Mouse (Mus musculus): ENCODE measurements at regions not wholly inside any gene's neighbourhood (a gene's known extent, or its start where the extent isn't known, plus 50 kb on each side); places are given as distances from the start of the nearest gene placed in this dataset.
A peak's percentile ranks its signal among the peaks of the same experiment; 100 is the strongest.

GRCm38 (mm10) chr6:32739162-32739745, 151.3 kb upstream of the Plxna4 start:
- ATAC-seq (ENCODE audit: low read depth) = no peak
- 86% methylated on average over 9 of the region's 9 CpGs for WGBS
- Histone ChIP-seq H3K36me3 (ENCODE audit: control insufficient read depth, insufficient read depth, low read length) (no peaks in the 10 kb centered on the region), H3K27me3 (ENCODE audit: control insufficient read depth, insufficient read depth, low read length) (no peaks in the 10 kb centered on the region), H3K4me2 (ENCODE audit: low read depth, low read length) (no peak overlapping the region), H3K9ac (replicated peaks; ENCODE audit: low read depth, low read length) (no peak overlapping the region), H3K4me3 (ENCODE audit: low read depth, low read length) (no peak overlapping the region), H3K9me3 (ENCODE audit: control insufficient read depth, low read length) (no peaks in the 10 kb centered on the region), H3K27ac (ENCODE audit: low read depth, low read length) (no peak overlapping the region), H3K4me1 (ENCODE audit: control insufficient read depth, insufficient read depth, low read length) (no peaks in the 10 kb centered on the region)

- Histone ChIP-seq H3K9ac (replicated peaks; ENCODE audit: low read depth, low read length) (no peak overlapping the region), H3K27me3 (ENCODE audit: control insufficient read depth, insufficient read depth, low read length) (no peaks in the 10 kb centered on the region), H3K36me3 (ENCODE audit: control insufficient read depth, insufficient read depth, low read length) (no peaks in the 10 kb centered on the region), H3K27ac (ENCODE audit: low read depth, low read length) (no peak overlapping the region), H3K4me2 (ENCODE audit: low read depth, low read length) (no peak overlapping the region), H3K9me3 (ENCODE audit: control insufficient read depth, low read length) (no peaks in the 10 kb centered on the region), H3K4me1 (ENCODE audit: control insufficient read depth, insufficient read depth, low read length) (no peaks in the 10 kb centered on the region), H3K4me3 (ENCODE audit: low read depth, low read length) (no peak overlapping the region)
- WGBS = 28% methylated on average over 2 of the region's 2 CpGs
- no peak for ATAC-seq (ENCODE audit: low read depth)
Measured at GRCm38 (mm10) chr6:32728706-32729105, 140.7 kb upstream of the Plxna4 start.

DNA sequence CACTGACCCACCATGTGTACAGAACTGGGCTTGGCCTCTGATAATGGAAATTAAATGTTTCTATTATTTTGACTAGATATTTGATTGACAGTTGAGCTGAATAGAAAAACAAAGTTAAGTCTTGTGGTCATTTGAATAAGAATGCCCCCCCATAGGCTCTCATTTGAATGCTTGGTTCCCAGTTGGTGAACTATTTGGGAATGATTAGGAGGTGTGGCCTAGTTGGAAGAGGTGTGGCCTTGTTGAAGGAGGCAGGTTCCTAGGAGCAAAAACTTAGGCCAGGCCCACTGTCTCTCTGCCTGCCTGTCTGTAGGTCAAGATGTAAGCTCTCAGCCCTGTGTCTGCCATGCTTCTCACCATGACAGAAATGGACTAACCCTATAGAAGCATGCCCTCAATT, 138.6 kb upstream of the Plxna4 start:
- Histone ChIP-seq H3K4me1 (ENCODE audit: control insufficient read depth, insufficient read depth, low read length) (no peaks in the 10 kb centered on the region), H3K9ac (replicated peaks; ENCODE audit: low read depth, low read length) (no peak overlapping the region), H3K4me3 (ENCODE audit: low read depth, low read length) (no peak overlapping the region), H3K27ac (ENCODE audit: low read depth, low read length) (no peak overlapping the region), H3K9me3 (ENCODE audit: control insufficient read depth, low read length) (no peaks in the 10 kb centered on the region), H3K27me3 (ENCODE audit: control insufficient read depth, insufficient read depth, low read length) (no peaks in the 10 kb centered on the region), H3K36me3 (ENCODE audit: control insufficient read depth, insufficient read depth, low read length) (no peaks in the 10 kb centered on the region), H3K4me2 (ENCODE audit: low read depth, low read length) (no peak overlapping the region)
- no peak for ATAC-seq (ENCODE audit: low read depth)

GRCm38 (mm10) chr6:32717860-32718259, 129.9 kb upstream of the Plxna4 start:
- H3K9ac ChIP-seq (replicated peaks; ENCODE audit: low read depth, low read length) = no peak overlapping the region
- H3K4me2 ChIP-seq (ENCODE audit: low read depth, low read length) = no peak overlapping the region
- no peak for ATAC-seq (ENCODE audit: low read depth)
- no peak overlapping the region for H3K27ac ChIP-seq (ENCODE audit: low read depth, low read length)
- no peaks in the 10 kb centered on the region for H3K27me3 ChIP-seq (ENCODE audit: control insufficient read depth, insufficient read depth, low read length)
- no peak overlapping the region for H3K4me3 ChIP-seq (ENCODE audit: low read depth, low read length)
- 87% methylated on average over 5 of the region's 5 CpGs for WGBS
- H3K4me1 ChIP-seq (ENCODE audit: control insufficient read depth, insufficient read depth, low read length) = no peaks in the 10 kb centered on the region
- no peaks in the 10 kb centered on the region for H3K36me3 ChIP-seq (ENCODE audit: control insufficient read depth, insufficient read depth, low read length)
- no peaks in the 10 kb centered on the region for H3K9me3 ChIP-seq (ENCODE audit: control insufficient read depth, low read length)

DNA sequence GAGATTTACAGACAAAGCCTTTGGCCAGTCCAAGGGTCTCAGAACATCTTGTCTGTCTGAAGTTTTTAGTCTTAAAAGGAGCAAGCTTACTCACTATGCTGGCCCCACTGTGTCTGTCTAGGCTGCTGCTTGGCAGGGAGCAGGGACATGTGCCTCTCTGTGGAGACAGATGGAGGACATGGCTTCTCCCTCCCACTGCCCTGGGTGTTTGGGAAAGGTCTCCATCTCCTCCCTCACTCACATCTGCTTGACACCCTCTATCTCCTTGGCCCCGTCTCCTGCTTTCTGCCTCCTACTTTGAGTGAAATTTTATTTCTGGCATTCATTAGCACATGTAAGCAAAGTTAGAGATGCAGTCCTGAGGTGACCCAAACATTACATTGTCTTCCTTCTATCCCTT, 127.1 kb upstream of the Plxna4 start:
- H3K27ac ChIP-seq (ENCODE audit: low read depth, low read length) = no peak overlapping the region
- H3K36me3 ChIP-seq (ENCODE audit: control insufficient read depth, insufficient read depth, low read length) = no peaks in the 10 kb centered on the region
- WGBS = 74% methylated on average over 1 of the region's 1 CpGs
- no peaks in the 10 kb centered on the region for H3K9me3 ChIP-seq (ENCODE audit: control insufficient read depth, low read length)
- H3K4me1 ChIP-seq (ENCODE audit: control insufficient read depth, insufficient read depth, low read length) = no peaks in the 10 kb centered on the region
- no peak overlapping the region for H3K4me3 ChIP-seq (ENCODE audit: low read depth, low read length)
- no peak overlapping the region for H3K4me2 ChIP-seq (ENCODE audit: low read depth, low read length)
- H3K9ac ChIP-seq (replicated peaks; ENCODE audit: low read depth, low read length) = no peak overlapping the region
- no peaks in the 10 kb centered on the region for H3K27me3 ChIP-seq (ENCODE audit: control insufficient read depth, insufficient read depth, low read length)
- ATAC-seq (ENCODE audit: low read depth) = no peak

GRCm38 (mm10) chr6:32710208-32710607, 122.2 kb upstream of the Plxna4 start:
- ATAC-seq (ENCODE audit: low read depth) = peak; percentile 58; the same call in 1 of the 2 replicates
- Histone ChIP-seq H3K9me3 (ENCODE audit: control insufficient read depth, low read length) (no peaks in the 10 kb centered on the region), H3K36me3 (ENCODE audit: control insufficient read depth, insufficient read depth, low read length) (no peaks in the 10 kb centered on the region), H3K27me3 (ENCODE audit: control insufficient read depth, insufficient read depth, low read length) (no peaks in the 10 kb centered on the region), H3K4me3 (ENCODE audit: low read depth, low read length) (no peak overlapping the region), H3K4me2 (ENCODE audit: low read depth, low read length) (no peak overlapping the region), H3K4me1 (ENCODE audit: control insufficient read depth, insufficient read depth, low read length) (no peaks in the 10 kb centered on the region), H3K9ac (replicated peaks; ENCODE audit: low read depth, low read length) (no peak overlapping the region), H3K27ac (ENCODE audit: low read depth, low read length) (no peak overlapping the region)
- 11% methylated on average over 10 of the region's 10 CpGs for WGBS

GRCm38 (mm10) chr6:32709566-32709965, 121.6 kb upstream of the Plxna4 start:
- H3K4me3 ChIP-seq (ENCODE audit: low read depth, low read length) = no peak overlapping the region
- 85% methylated on average over 8 of the region's 8 CpGs for WGBS

GRCm38 (mm10) chr6:32707417-32707816, 119.4 kb upstream of the Plxna4 start:
- Histone ChIP-seq H3K4me3 (ENCODE audit: low read depth, low read length) (no peak overlapping the region), H3K36me3 (ENCODE audit: control insufficient read depth, insufficient read depth, low read length) (no peaks in the 10 kb centered on the region), H3K27me3 (ENCODE audit: control insufficient read depth, insufficient read depth, low read length) (no peaks in the 10 kb centered on the region), H3K4me1 (ENCODE audit: control insufficient read depth, insufficient read depth, low read length) (no peaks in the 10 kb centered on the region), H3K27ac (ENCODE audit: low read depth, low read length) (no peak overlapping the region), H3K9ac (replicated peaks; ENCODE audit: low read depth, low read length) (no peak overlapping the region), H3K9me3 (ENCODE audit: control insufficient read depth, low read length) (no peaks in the 10 kb centered on the region), H3K4me2 (ENCODE audit: low read depth, low read length) (no peak overlapping the region)
- 86% methylated on average over 1 of the region's 1 CpGs for WGBS
- ATAC-seq (ENCODE audit: low read depth) = no peak

More at GRCm38 (mm10) chr6:32709566-32709965, 121.6 kb upstream of the Plxna4 start:
- H3K36me3 ChIP-seq (ENCODE audit: control insufficient read depth, insufficient read depth, low read length) = no peaks in the 10 kb centered on the region
- H3K9me3 ChIP-seq (ENCODE audit: control insufficient read depth, low read length) = no peaks in the 10 kb centered on the region
- H3K9ac ChIP-seq (replicated peaks; ENCODE audit: low read depth, low read length) = no peak overlapping the region
- no peak overlapping the region for H3K27ac ChIP-seq (ENCODE audit: low read depth, low read length)
- ATAC-seq (ENCODE audit: low read depth) = no peak
- H3K27me3 ChIP-seq (ENCODE audit: control insufficient read depth, insufficient read depth, low read length) = no peaks in the 10 kb centered on the region
- H3K4me2 ChIP-seq (ENCODE audit: low read depth, low read length) = no peak overlapping the region
- H3K4me1 ChIP-seq (ENCODE audit: control insufficient read depth, insufficient read depth, low read length) = no peaks in the 10 kb centered on the region

- H3K4me2 ChIP-seq (ENCODE audit: low read depth, low read length) = no peak overlapping the region
- H3K9ac ChIP-seq (replicated peaks; ENCODE audit: low read depth, low read length) = no peak overlapping the region
- H3K27me3 ChIP-seq (ENCODE audit: control insufficient read depth, insufficient read depth, low read length) = no peaks in the 10 kb centered on the region
- no peaks in the 10 kb centered on the region for H3K36me3 ChIP-seq (ENCODE audit: control insufficient read depth, insufficient read depth, low read length)
- no peaks in the 10 kb centered on the region for H3K4me1 ChIP-seq (ENCODE audit: control insufficient read depth, insufficient read depth, low read length)
- no peak for ATAC-seq (ENCODE audit: low read depth)
- 20% methylated on average over 1 of the region's 1 CpGs for WGBS
- no peaks in the 10 kb centered on the region for H3K9me3 ChIP-seq (ENCODE audit: control insufficient read depth, low read length)
- no peak overlapping the region for H3K27ac ChIP-seq (ENCODE audit: low read depth, low read length)
- no peak overlapping the region for H3K4me3 ChIP-seq (ENCODE audit: low read depth, low read length)
Measured at GRCm38 (mm10) chr6:32706376-32706775, 118.4 kb upstream of the Plxna4 start.
